Mouse (Mus musculus) stomach, embryonic 14.5 days (tissue): ENCODE results near the gene Tldc1. TPM values are rescaled to one million over a fixed set of nuclear protein-coding genes. Genes with fewer than 3 reads are reported as not detected.
A peak's percentile ranks its signal among the peaks of the same experiment; 100 is the strongest.

ENCODE experiments used
- ATAC-seq: fragments of 200-750 bp; cut with Nextera tagmentation; 2 replicates; pipeline ENCODE4 v1.8.0; 2017; ENCODE audit warnings: low read depth, moderate TSS enrichment; ENCODE audit not compliant: insufficient number of reproducible peaks, insufficient read depth, low FRiP score
- H3K27ac ChIP-seq: fragments of 300-500 bp; sonication (generic); 2 replicates; pipeline ENCODE4 v1.5.1; 2014; ENCODE audit warnings: mild to moderate bottlenecking, low read length, moderate library complexity, mixed read lengths
- H3K27me3 ChIP-seq: fragments of 300-500 bp; sonication (generic); 2 replicates; pipeline ENCODE4 v1.6.1; 2014; ENCODE audit warnings: low read length, control low read depth, mixed read lengths; ENCODE audit not compliant: control insufficient read depth, insufficient read depth
- H3K36me3 ChIP-seq: fragments of 300-500 bp; sonication (generic); 2 replicates; pipeline ENCODE4 v1.6.1; 2014; ENCODE audit warnings: mild to moderate bottlenecking, control low read depth, low read length, moderate library complexity, mixed read lengths; ENCODE audit not compliant: control insufficient read depth, insufficient read depth
- H3K4me1 ChIP-seq: fragments of 300-500 bp; sonication (generic); 2 replicates; pipeline ENCODE4 v1.6.1; 2014; ENCODE audit warnings: low read length, control low read depth, mixed read lengths; ENCODE audit not compliant: control insufficient read depth, insufficient read depth
- H3K4me2 ChIP-seq: fragments of 300-500 bp; sonication (generic); replicated peaks from 2 replicates; pipeline ENCODE4 v1.6.1; 2014; ENCODE audit warnings: low read depth, low read length, control low read depth
- H3K4me3 ChIP-seq: fragments of 300-500 bp; sonication (generic); 2 replicates; pipeline ENCODE4 v1.5.1; 2014; ENCODE audit warnings: low read depth, low read length, control low read depth
- H3K9ac ChIP-seq: fragments of 300-500 bp; sonication (generic); replicated peaks from 2 replicates; pipeline ENCODE4 v1.6.1; 2014; ENCODE audit warnings: low read depth, mild to moderate bottlenecking, control low read depth, low read length, moderate library complexity, mixed read lengths
- H3K9me3 ChIP-seq: fragments of 300-500 bp; sonication (generic); 2 replicates; pipeline ENCODE4 v1.6.1; 2016; ENCODE audit warnings: low read depth, low read length, control low read depth; ENCODE audit not compliant: control insufficient read depth
- WGBS: fragments of 180-500 bp; shearing (Covaris S2); extraction: QIAGEN DNeasy Blood & Tissue Kit; methylation state at CpG from one replicate; pipeline ENCODE4 v1.1.7; 2014; 5-methylcytosine and 5-hydroxymethylcytosine counted together
- polyA plus RNA-seq: library from polyadenylated mRNA; unstranded; fragments of >200 nt; fragmentation: Nextera tagmentation; extraction: Ambion mirVana; gene quantifications from 2 replicates; pipeline ENCODE4 v1.2.1, GENCODE M21; 2014

Tldc1 gene
- polyA plus RNA-seq, 1 experiment from 2014 or later = 11.7 TPM

GRCm38 (mm10) chr8:119716730-119717299, 61.4 kb downstream of the Tldc1 start:
- Histone ChIP-seq H3K27me3 (no peaks in the 10 kb centered on the region), H3K9ac (no peak overlapping the region), H3K4me2 (no peak overlapping the region), H3K36me3 (no peaks in the 10 kb centered on the region), H3K27ac (no peak overlapping the region), H3K4me3 (no peak overlapping the region), H3K4me1 (peaks cover 8% of the 10 kb centered on the region; the same call in 1 of the 2 replicates), H3K9me3 (no peaks in the 10 kb centered on the region)
- peak; percentile 44; the same call in 1 of the 2 replicates for ATAC-seq

GRCm38 (mm10) chr8:119715221-119715620, 63.0 kb downstream of the Tldc1 start:
- H3K4me3 ChIP-seq = no peak overlapping the region
- no peaks in the 10 kb centered on the region for H3K27me3 ChIP-seq
- 53% methylated on average over 12 of the region's 12 CpGs for WGBS
- H3K9me3 ChIP-seq = no peaks in the 10 kb centered on the region
- no peaks in the 10 kb centered on the region for H3K36me3 ChIP-seq
- no peak for ATAC-seq
- H3K4me2 ChIP-seq = no peak overlapping the region
- H3K9ac ChIP-seq = no peak overlapping the region
- peak overlapping the region; percentile 63 for H3K27ac ChIP-seq
- peaks cover 8% of the 10 kb centered on the region; the same call in 1 of the 2 replicates for H3K4me1 ChIP-seq

- no peak overlapping the region for H3K4me2 ChIP-seq
- no peak overlapping the region for H3K9ac ChIP-seq
- peaks cover 13% of the 10 kb centered on the region; the same call in 1 of the 2 replicates for H3K4me1 ChIP-seq
- H3K36me3 ChIP-seq = no peaks in the 10 kb centered on the region
- no peaks in the 10 kb centered on the region for H3K27me3 ChIP-seq
- no peak for ATAC-seq
- H3K27ac ChIP-seq = no peak overlapping the region
- no peaks in the 10 kb centered on the region for H3K9me3 ChIP-seq
- 83% methylated on average over 5 of the region's 5 CpGs for WGBS
- no peak overlapping the region for H3K4me3 ChIP-seq
These were observed 64.8 kb downstream of the Tldc1 start for GRCm38 (mm10) chr8:119713421-119713820.

GRCm38 (mm10) chr8:119712226-119712625, 66.0 kb downstream of the Tldc1 start:
- Histone ChIP-seq H3K4me2 (no peak overlapping the region), H3K9ac (no peak overlapping the region), H3K4me1 (peaks cover 13% of the 10 kb centered on the region; the same call in 1 of the 2 replicates), H3K4me3 (no peak overlapping the region), H3K27me3 (no peaks in the 10 kb centered on the region), H3K27ac (no peak overlapping the region), H3K9me3 (no peaks in the 10 kb centered on the region), H3K36me3 (no peaks in the 10 kb centered on the region)
- no peak for ATAC-seq
- WGBS = 64% methylated on average over 6 of the region's 6 CpGs

Other genes with a start within 250 kb of the Tldc1 start
- 115 and 126 TPM in 2 replicates for gene Mbtps1, start 219.7 kb downstream of the Tldc1 start, polyA plus RNA-seq
- gene Hsdl1, start 203.2 kb downstream of the Tldc1 start, polyA plus RNA-seq = 35.7 and 37.3 TPM in 2 replicates
- gene Dnaaf1, start 203.2 kb downstream of the Tldc1 start, polyA plus RNA-seq = 0.19 TPM in 1 of 2 replicates, not detected in the other
- gene Taf1c, start 173.2 kb downstream of the Tldc1 start, polyA plus RNA-seq = 10.5 and 11.4 TPM in 2 replicates
- gene Adad2, start 165.7 kb downstream of the Tldc1 start, polyA plus RNA-seq = not detected in 2 replicates
- gene Kcng4, start 142.7 kb downstream of the Tldc1 start, polyA plus RNA-seq = 0.23 and 0.31 TPM in 2 replicates
- 12.6 and 13.3 TPM in 2 replicates for gene Wfdc1, start 112.1 kb downstream of the Tldc1 start, polyA plus RNA-seq
- gene Atp2c2, start 78.4 kb downstream of the Tldc1 start, polyA plus RNA-seq = 2.6 and 3.7 TPM in 2 replicates
- 340 and 436 TPM in 2 replicates for gene Cotl1, start 62.1 kb upstream of the Tldc1 start, polyA plus RNA-seq
- gene Klhl36, start 83.8 kb upstream of the Tldc1 start, polyA plus RNA-seq = 11.2 and 15.6 TPM in 2 replicates
- gene Usp10, start 131.9 kb upstream of the Tldc1 start, polyA plus RNA-seq = 110 and 114 TPM in 2 replicates
- 6.2 and 11.4 TPM in 2 replicates for gene Gm20388, start 132.4 kb upstream of the Tldc1 start, polyA plus RNA-seq
- gene Crispld2, start 214.0 kb upstream of the Tldc1 start, polyA plus RNA-seq = 28.0 and 29.1 TPM in 2 replicates